Mouse (Mus musculus) embryo, embryonic 10.5 days (tissue): ENCODE data around the gene B3gnt3.
A peak's percentile ranks its signal among the peaks of the same experiment; 100 is the strongest.
"Not testable (repeated sequence)": the region's sequence is repeated elsewhere in the genome, so short reads cannot be mapped to it uniquely, and the experiment has no call there.

Source experiments
- DNase-seq: peaks from one replicate; pipeline ENCODE4 v3.0.0-alpha.2; 2015; ENCODE audit warnings: low spot score

B3gnt3 gene

DNA sequence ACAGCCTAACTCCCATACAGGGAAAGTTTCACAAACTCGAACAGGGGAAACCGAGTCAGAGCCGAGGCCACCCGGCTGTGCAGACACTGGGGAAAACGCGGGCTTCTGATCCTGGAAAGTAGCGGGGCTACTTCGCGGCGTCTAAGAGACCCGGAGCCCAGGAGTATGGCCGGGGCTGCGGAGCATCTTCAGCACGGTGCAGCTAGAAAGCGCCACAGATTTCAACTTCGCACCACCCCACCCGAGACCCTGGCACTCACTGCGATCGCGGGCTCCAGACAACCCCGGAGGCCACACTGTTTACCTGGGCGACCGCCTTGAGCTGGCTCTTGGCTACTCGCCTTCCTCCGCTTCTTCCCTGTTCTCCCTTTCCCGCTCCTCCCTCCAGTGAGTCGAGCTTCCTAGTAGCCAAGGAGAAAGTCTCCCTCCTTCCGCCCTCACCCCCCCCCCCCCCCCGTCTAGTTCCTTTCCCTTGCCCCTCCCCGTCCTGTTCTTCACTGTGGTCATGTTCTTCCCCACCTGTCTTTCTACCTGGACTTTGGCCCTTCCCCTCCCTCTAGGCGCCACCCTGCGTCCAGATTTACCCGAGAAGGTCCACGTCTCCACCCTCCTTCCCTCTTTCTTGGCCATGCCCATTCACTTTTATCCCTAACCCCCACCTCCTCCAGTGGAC is at the start of gene B3gnt3:
Gene B3gnt3 (minus strand): TSS at position 376 of the 673 bp plus-strand sequence.
- DNase-seq, result no peak

GRCm38 (mm10) chr8:71749321-71750075 is 47.9 kb upstream of the B3gnt3 start:
- not testable (repeated sequence) for DNase-seq

GRCm38 (mm10) chr8:71747082-71747481 is 45.5 kb upstream of the B3gnt3 start:
- not testable (repeated sequence) for DNase-seq

DNA sequence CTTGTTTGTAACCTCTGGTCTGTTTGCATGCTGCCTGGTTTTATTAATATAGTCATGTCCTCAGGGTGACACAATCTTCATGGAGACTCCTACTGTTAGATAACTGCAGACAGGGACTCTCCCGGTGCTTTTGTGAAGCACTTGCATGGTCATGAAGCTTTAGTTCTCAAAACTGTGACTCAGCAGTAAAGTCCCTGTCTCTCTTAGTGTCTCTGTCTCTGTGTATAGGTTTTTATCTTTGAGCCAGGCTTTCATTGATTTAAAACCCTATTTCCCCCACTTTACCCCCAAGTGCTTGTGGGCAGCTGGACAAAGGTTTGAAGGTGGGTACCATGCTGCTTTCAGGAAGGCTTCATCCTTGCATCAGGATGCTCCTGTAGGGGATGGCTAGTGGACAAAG is 43.7 kb upstream of the B3gnt3 start:
- no peak for DNase-seq

- DNase-seq, result no peak
These were observed 41.2 kb upstream of the B3gnt3 start for GRCm38 (mm10) chr8:71742783-71743182.

- DNase-seq, result peak; percentile 36
These were observed 40.1 kb upstream of the B3gnt3 start for GRCm38 (mm10) chr8:71741687-71742114.

DNA sequence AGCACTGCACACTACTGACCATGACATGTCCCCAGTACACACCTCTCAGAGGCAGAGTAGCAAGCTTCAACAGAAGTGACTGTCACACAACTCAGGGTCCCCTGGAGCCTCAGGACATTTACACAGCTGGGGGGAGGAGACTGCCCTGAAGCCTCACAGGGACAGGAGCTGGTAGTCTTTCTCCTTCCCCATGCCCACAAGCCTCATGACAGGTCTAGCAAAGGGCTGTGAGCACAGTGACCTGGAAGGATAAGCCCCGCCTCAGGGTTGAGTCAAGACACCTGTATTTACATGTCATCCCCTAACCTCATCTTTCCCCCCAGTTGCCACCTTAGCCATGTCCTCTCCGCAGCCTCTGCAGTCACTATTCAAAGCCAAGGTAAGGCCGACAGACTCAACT is 39.6 kb upstream of the B3gnt3 start:
- no peak for DNase-seq

DNA sequence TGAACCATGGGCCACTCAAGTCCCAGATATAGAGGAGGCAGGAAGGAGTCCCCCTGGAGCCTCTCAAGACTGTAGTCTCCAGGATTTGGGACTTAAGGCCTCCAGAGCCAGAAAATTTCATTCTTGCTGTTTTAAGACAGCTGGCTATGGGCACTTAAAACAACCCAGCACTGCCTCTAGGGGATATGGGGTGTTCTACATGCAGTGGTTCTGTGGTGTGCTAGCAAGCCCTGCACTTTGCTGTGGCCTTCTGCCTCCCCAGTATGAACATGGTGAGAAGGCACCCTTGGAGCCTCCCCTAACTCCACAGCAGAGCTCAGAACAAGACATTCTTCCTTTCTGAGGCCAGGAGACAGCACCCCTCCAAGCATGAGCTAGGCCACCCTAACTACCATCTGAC is 36.7 kb upstream of the B3gnt3 start:
- not testable (repeated sequence) for DNase-seq

DNA sequence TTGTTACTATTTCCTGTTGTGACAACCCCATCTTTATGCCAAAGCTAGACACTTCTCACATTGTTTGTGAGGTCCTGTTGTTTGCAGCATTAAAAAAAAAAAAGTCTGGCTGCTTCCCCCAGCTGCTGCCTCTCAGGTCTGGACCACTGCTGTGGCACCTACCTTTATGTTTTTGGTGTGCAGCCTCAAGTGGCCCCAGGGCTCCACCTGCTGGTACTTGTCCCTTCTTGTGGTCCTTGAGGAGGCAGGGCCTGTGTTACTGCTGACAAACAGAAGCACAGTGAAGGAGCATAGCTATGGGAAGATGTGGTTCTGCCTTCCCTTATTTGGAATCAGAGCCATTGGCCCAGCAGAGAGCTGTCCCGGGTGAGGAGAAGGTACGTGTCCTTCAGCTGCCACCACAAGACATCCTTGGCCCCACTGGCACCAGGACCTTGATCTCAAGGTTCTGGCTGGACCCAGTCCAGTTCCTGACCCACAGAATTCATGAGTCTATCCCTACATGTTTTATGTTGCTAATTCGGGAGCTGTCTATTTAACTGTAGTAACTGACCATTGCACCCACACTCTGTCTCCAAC is 30.2 kb upstream of the B3gnt3 start:
- peak; percentile 57 for DNase-seq

- peak; percentile 44 for DNase-seq
These were observed 27.4 kb upstream of the B3gnt3 start for GRCm38 (mm10) chr8:71728826-71729620.

DNA sequence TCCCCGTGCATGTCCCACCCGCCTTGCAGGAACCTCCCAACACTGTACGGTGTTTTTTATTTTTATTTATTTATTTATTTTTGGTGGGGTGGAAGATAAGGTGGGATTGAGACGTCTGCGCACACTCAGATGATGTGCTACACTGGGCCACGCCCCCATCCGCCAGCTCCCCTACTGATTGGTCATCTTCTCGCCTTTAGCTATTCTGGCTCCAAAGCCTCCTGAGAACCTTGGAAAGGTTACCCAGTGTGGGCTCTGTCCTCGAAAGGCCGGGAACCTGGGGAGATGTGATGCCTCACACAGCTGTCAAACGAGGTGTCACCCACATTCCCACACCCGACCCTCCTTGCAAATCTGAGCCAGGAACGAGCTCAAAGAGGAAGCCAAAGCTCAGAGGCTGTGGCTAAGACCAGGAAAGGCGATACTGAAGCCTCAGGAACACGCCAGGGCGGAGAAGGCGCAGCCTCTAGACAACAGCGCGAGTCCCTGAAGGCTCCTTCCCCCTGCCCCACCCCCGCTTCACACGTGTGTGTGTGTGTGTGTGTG is 26.7 kb upstream of the B3gnt3 start:
- peak; percentile 57 for DNase-seq

GRCm38 (mm10) chr8:71725122-71725924 is 23.7 kb upstream of the B3gnt3 start, which contains the start of gene Fcho1:
Fcho1 (minus strand) TSS chr8:71725716.
- peak; percentile 91 for DNase-seq

DNA sequence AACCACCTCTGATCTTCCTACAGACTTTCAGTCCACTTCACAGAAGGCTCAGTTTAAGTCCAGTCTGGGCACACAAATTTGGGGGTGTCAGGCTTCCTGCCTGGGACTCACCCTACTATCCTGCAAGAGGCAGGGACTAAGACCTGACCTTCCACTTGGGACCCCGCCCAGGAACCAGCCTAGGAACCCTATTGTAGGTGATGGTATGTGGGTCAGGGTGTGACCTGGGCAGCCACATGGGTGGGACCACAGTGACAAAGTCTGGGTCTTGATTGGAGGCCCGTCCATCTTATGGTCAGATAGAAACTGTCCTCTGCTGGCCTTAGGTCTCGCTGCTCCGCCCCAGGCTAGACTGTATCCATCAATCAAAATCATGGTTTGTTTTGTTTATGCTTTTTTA is 22.8 kb upstream of the B3gnt3 start:
- DNase-seq, result no peak

DNA sequence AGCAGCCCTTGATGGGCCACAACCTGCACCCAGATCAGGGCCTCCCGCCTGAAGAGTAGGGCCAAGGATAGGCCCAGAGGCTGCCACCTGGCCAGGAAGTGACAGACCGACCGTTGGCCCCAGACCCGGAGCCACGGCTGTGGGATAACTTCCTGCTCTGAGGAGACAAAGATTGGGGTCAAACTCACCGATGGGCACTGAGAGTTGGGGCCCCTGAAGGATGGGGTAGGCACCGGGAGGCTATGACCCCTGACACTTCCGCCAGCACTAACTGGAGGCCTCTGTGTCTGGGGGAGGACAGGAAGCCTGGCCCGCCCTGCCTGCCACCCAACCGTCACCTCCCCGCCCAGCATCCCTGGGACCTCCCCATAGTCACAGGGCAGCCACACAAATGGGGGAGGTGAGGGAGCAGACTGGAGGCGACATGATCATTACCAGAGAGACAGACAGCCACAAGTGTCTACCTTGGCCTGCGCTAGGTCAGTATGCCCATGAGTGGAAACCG is 21.5 kb upstream of the B3gnt3 start:
- DNase-seq, result no peak

- peak; percentile 90 for DNase-seq
These were observed 18.4 kb upstream of the B3gnt3 start for GRCm38 (mm10) chr8:71719928-71720457.

DNA sequence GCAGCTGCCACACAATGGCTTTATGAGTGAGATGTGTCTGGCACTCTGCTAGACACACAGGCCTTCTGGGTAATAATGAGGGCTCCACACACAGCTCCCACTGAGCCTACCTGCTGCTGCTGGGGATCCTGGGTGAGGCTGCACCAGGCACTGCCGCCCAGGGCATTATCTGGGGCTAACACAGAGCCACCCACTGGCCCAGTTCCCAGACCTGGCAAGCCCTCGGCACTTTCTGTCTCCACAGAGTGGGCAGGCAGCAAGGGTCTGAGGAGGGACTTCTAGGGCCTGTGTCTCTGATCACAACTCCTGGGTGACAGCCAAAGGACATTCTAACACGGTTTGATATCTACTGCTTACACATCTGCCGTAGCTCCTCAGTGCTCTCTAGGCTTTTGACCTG is 17.6 kb upstream of the B3gnt3 start:
- no peak for DNase-seq

GRCm38 (mm10) chr8:71718252-71718651 is 16.7 kb upstream of the B3gnt3 start:
- no peak for DNase-seq

- no peak for DNase-seq
These were observed 15.5 kb upstream of the B3gnt3 start for GRCm38 (mm10) chr8:71717096-71717495.

DNA sequence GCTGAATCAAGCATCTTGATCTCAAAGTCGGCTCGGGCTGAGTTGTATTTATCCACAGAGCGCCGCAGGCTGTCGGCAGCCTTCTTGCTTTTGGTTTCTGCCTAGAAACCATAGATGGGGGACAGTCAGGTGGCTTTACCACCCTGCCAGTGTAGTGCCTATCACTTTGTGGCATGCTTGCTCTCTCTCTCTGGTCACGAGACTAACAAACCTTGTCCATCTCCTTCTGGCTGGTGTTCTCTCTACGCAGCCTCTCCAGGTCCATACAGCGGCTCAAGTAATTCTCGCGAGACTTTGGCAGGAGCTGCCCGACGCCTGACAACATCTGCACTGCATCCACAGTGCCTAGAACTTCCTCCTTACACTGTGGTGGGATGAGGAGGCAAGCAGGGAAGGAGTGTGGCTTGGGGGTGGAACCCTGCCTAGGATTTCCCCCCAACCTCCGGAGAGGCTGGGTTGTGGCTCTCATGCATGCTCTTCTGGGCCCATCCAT is 15.0 kb upstream of the B3gnt3 start:
- no peak for DNase-seq

GRCm38 (mm10) chr8:71715531-71715930 is 13.9 kb upstream of the B3gnt3 start:
- DNase-seq, result no peak
